Mouse (Mus musculus) ovary, adult 18-20 months (tissue): ENCODE results near the gene Ppp2r5e.
"Not testable (repeated sequence)": the region's sequence is repeated elsewhere in the genome, so short reads cannot be mapped to it uniquely, and the experiment has no call there.

Experiments
- DNase-seq: peaks from one replicate; pipeline ENCODE4 v3.0.0; 2022; ENCODE audit warnings: low spot score, mixed read lengths

Gene Ppp2r5e

DNA sequence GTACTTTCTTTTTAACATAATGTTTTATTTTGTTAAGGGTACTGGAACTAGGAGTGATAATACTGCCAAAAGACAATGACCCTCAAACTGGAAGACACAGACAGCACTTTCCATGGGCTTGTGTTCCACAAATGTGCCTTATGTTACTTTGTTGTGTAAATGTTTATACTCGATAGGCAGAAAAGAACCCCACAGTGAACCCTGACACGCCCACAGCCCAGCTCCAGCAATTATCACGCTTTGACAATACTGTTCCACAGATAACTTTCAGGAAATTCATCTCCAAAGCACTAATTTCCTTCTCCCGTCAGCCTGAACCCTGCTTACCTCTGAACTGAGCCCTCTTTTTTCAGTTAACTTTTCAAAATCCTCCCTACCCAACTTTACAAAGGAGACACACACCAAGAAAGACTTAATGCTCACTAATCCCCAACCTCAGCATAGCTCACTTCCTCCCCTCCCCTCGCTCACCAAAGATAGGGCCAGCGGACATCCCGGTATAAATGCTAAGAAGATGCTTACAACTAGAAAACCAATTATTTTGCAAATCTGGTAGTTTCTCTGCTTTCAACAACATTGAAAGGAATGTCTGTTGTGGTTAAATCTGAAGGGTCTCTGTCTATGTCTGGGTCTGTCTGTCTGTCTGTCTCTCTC is 58.9 kb downstream of the Ppp2r5e start:
- DNase-seq: no peak

GRCm38 (mm10) chr12:75536566-75536965 is 59.5 kb downstream of the Ppp2r5e start:
- no peak for DNase-seq

- no peak for DNase-seq
These were observed 62.9 kb downstream of the Ppp2r5e start for GRCm38 (mm10) chr12:75533145-75533544.

GRCm38 (mm10) chr12:75531895-75532294 is 64.2 kb downstream of the Ppp2r5e start:
- no peak for DNase-seq

DNA sequence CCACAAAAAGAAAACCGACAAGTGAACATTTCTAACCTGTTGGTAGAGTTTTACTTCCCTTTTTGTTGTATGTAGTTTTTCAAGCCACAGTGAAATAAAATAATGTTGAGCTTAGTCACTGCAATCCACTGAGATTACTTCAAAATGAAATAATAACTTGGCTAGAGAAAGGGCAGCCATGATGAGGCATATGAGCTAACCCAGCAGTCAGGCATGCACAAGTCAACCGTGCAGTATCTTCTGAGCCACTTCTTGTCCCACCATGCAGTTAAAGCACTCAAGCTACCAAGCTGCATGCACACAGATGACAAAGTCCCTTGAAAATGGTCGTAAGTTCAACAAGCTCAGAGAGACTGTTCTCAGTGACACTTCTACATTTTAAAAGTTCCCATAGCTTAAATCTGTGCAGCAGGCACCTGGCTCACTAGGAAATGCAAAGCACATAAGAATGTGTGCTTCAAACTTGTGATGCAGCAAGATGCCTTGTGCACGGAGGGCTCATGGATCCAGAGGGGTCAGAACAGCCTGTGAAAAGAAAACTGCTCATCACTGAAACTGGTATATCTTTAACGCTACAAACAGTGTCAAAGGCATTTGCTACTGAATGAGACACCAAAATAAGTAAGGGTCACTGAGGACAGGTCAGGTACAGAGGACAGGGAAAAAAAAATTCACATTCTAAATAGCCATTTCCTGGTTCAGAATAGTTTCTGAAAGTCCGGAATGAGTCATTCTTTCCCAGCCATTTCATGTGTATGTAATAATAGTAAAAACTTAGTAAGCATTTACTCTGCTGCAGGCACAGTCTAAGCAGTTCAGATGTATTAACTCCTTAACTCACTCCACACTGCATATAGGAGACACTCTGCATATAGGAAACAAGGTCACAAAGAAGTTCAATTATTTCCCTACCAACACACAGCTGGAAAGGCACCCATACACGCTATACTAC is 66.9 kb downstream of the Ppp2r5e start:
- DNase-seq: no peak

DNA sequence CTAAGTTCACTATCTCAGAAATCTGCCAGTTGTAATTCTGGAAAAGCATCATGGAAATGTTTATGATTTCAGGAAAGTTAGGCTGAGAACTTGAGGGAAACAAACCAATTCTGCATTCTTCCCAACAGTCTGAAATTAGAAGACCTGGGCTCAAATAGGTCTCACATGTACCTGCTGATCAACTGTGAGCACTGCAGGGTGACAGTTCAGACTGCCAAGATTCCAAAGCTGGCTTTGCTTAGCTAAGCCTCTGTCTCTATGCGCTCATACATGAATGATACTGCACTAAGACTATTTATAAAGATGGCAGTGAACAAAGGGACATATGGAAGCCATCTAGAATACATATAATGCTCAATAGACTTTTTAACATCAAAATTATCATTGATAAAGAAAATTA is 67.7 kb downstream of the Ppp2r5e start:
- DNase-seq: no peak

DNA sequence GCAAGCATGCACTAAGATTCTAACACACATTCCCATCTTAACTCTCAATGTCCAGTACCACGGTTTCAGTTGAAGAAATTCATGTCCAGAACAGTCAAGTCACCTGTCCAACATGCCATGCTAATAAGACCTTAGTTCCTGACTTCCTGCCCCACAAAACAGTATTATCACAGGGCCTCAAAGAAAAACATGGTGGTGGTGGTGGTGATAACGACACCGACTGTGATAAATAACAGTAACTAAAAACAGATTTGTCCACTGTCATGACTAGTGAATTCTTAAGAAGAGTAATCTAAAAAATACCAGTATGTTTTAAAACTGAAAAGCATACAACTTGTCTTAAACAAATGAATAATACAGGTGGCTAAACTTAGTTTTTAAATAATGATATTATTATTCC is 71.8 kb downstream of the Ppp2r5e start:
- DNase-seq: no peak

- DNase-seq: no peak
These were observed 73.1 kb downstream of the Ppp2r5e start for GRCm38 (mm10) chr12:75522931-75523330.

DNA sequence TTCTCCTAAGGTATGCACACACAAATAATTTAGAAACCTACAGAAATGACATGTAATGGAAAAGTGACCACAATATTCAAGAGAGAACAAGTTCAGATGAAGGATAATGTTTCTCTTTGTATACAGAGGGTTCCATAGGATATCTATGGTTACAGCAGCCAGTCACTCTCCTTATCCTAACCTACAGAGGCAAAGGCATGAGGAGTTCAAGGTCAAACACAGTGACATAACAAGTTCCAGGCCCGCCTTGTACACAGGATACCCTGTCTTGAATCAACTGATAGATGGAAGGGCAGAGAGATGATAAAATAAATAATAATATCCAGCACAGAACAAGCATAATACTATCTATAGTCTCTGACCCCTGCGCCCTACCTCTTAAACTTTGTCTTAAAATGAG is 73.7 kb downstream of the Ppp2r5e start:
- no peak for DNase-seq

GRCm38 (mm10) chr12:75520395-75520794 is 75.7 kb downstream of the Ppp2r5e start:
- DNase-seq: no peak

GRCm38 (mm10) chr12:75519181-75519940 is 76.7 kb downstream of the Ppp2r5e start:
- no peak for DNase-seq

DNA sequence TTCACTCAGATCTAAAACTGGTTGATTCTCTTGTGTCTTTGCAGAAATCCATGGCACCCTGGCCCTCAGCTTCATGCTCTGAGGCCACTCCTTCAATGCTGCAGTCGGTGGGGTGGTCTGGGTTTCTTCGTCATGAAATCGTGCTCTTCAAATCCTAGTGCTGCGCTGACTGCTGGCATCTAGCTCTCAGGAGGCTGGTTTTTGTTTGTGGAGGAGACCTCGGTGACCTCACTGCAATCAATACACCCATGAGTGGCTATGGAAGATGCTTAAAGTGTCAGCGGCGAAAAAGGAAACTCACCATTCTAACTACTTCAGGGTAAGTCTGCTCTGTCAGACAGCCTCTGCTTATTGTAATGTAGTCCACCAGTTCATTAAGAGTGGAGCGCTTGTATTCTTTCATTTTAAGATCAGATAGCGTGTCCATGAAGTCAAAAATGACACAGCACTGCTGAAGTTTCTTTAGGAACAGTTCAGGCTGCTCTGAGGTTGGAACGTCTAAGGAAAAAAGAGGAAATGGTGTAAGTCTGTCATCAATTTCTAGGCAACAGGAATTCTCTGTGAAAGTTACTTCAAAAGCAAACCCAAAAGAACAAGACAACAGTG is 80.6 kb downstream of the Ppp2r5e start:
- no peak for DNase-seq

GRCm38 (mm10) chr12:75511520-75511919 is 84.5 kb downstream of the Ppp2r5e start:
- DNase-seq: no peak

DNA sequence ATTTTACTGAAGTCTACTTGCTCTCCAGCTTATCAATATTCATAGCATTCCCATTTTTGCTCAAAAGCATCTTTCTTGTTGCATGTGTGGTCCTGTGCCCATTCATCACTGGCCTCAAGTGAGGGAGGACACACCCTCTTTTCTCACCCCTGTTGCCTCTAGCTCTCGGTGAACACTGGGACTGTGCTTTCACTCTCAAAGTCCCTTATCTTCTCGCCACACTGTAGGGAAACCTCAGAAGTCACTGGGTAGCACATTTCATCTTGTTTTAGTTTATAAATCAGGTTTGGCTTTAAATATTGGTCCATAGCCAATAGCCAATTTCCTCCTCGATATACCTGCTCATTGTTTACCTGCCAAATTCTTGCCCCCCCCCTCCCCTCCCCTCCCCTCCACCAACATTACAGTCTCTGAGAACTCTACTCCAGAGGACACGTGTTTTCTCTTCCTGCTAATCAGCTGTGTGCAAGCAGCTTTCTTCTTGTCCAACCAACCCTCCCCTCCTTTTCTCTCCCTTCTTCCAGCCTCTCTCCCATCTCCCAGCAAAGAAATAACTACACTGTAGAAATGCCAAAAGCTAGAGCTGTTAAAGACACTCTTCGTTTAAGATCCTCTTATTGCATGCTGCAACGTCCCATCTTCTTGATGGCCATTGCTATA is 90.9 kb downstream of the Ppp2r5e start:
- no peak for DNase-seq

DNA sequence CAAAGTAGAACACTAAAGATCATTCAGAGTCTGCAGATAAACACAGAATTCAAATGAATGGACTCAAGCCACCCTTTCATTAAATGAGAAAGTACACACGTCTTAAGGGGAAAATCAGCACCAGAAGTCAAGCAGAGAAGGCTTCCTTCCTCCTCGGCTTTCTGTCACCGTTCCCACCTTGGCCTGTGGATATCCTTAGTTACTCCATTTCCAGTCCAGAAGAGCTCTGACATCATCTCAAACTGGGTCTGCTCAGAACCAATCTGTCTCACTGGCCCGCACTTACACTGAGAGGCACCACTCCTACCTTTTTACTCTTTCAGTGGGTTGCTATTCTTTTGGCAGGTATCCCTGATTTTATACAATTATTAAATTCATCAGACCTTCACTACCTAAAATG is 93.4 kb downstream of the Ppp2r5e start:
- no peak for DNase-seq

DNA sequence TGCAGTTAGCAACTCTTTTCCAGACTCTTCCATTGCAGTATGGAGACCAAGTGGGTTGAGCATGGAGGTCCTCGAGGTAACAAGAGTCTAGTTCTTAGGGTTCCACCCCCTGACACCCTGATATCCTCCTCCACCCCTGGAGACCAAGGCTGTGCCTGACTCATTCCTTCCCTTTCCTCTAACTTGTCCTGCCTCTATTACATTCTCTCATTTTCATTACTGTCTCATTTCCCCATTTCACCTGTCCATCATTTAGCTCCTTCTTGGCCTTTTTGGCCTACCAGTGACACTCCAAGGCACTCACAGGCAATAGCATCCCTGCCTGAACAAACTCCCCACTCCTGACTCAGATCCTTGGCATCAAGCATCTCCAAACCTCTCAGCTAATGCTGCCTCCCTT is 98.3 kb downstream of the Ppp2r5e start:
- no peak for DNase-seq

GRCm38 (mm10) chr12:75495636-75496035 is 100.4 kb downstream of the Ppp2r5e start:
- DNase-seq: no peak

DNA sequence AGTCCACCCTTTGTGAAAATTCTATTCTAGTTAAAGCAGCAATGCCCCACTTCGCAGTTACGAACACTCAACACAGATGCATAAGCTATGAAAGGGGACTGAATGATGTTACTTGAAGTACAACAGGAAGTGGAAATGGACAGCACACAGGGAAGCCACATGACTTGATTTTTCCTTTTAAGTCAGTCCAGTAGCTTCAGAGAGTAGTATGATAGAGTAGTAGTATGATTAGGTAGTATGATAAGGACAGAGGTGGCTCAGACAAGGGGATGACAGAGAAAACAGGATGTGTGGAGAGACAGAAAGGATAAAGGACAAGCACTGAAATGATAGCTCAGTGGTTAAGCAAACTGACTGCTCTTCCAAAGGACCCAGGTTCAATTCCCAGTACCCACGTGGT is 101.4 kb downstream of the Ppp2r5e start:
- no peak for DNase-seq

- DNase-seq: no peak
These were observed 103.3 kb downstream of the Ppp2r5e start for GRCm38 (mm10) chr12:75492549-75493327.

DNA sequence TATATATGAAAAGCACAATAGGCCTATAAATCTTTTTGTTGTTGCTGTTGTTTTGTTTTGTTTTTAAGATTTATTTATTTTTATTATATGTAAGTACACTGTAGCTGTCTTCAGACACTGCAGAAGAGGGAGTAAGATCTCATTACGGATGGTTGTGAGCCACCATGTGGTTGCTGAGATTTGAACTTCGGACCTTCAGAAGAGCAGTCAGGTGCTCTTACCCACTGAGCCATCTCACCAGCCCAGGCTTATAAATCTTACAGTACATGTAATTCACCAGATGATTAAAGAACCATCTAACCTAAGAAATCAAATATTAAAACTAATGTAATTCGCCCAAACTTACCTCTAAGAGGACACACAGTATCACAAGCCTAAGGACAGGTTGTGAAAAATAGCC is 103.9 kb downstream of the Ppp2r5e start:
- DNase-seq: not testable (repeated sequence)

DNA sequence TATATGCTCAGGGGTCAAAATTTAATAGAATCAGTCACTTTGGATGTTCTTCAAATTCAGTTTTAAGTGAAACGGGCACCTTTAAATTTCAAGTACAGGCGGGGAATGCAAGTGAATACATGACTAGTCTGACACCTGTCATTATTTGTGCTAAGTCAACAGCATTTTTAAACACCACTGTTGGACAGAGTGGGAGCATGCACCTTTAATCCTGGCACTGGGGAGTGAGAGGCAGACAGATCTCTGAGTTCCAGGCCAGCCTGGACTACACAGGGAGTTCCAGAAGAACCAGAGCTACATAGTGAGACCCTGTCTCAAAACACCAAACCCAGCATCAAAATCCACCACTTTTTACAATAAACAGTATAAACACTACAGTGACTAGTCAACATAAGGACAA is 108.5 kb downstream of the Ppp2r5e start:
- no peak for DNase-seq
